Mouse (Mus musculus) limb, embryonic 13.5 days (tissue): ENCODE results near the gene Mtrex. TPM values are rescaled to one million over a fixed set of nuclear protein-coding genes. Genes with fewer than 3 reads are reported as not detected.
A peak's percentile ranks its signal among the peaks of the same experiment; 100 is the strongest.

Experiments used
- ATAC-seq: fragments of 200-750 bp; cut with Nextera tagmentation; 2 replicates; pipeline ENCODE4 v1.8.0; 2017; ENCODE audit warnings: low read depth, moderate number of reproducible peaks, moderate TSS enrichment; ENCODE audit not compliant: low FRiP score
- H3K27ac ChIP-seq: fragments of 300-500 bp; sonication (generic); 2 replicates; pipeline ENCODE4 v1.5.1; 2015; ENCODE audit warnings: inconsistent platforms, mild to moderate bottlenecking, moderate library complexity
- H3K27me3 ChIP-seq: fragments of 300-500 bp; sonication (generic); 2 replicates; pipeline ENCODE4 v1.6.1; 2015; ENCODE audit warnings: mild to moderate bottlenecking, inconsistent platforms
- H3K36me3 ChIP-seq: fragments of 300-500 bp; sonication (generic); 2 replicates; pipeline ENCODE4 v1.6.1; 2015; ENCODE audit warnings: inconsistent platforms, mild to moderate bottlenecking, moderate library complexity
- H3K4me1 ChIP-seq: fragments of 300-500 bp; sonication (generic); 2 replicates; pipeline ENCODE4 v1.6.1; 2015; ENCODE audit warnings: inconsistent platforms
- H3K4me2 ChIP-seq: fragments of 300-500 bp; sonication (generic); replicated peaks from 2 replicates; pipeline ENCODE4 v1.6.1; 2015; ENCODE audit warnings: inconsistent platforms, mild to moderate bottlenecking, moderate library complexity
- H3K4me3 ChIP-seq: fragments of 300-500 bp; sonication (generic); 2 replicates; pipeline ENCODE4 v1.5.1; 2015; ENCODE audit warnings: moderate library complexity, mild to moderate bottlenecking, inconsistent platforms
- H3K9ac ChIP-seq: fragments of 300-500 bp; sonication (generic); 2 replicates; pipeline ENCODE4 v1.6.1; 2015; ENCODE audit warnings: mild to moderate bottlenecking, inconsistent platforms
- H3K9me3 ChIP-seq: fragments of 300-500 bp; sonication (generic); 2 replicates; pipeline ENCODE4 v1.6.1; 2016; ENCODE audit warnings: inconsistent platforms
- WGBS: fragments of 180-500 bp; shearing (Covaris S2); methylation state at CpG from one replicate; pipeline ENCODE4 v1.1.7; 2015; 5-methylcytosine and 5-hydroxymethylcytosine counted together
- polyA plus RNA-seq: library from polyadenylated mRNA; unstranded; fragments of >200 nt; fragmentation: Nextera tagmentation; extraction: Ambion mirVana; gene quantifications from 2 replicates; pipeline ENCODE4 v1.2.1, GENCODE M21; 2015

The Mtrex gene
- polyA plus RNA-seq, 1 experiment from 2014 or later = 77.8 TPM

DNA sequence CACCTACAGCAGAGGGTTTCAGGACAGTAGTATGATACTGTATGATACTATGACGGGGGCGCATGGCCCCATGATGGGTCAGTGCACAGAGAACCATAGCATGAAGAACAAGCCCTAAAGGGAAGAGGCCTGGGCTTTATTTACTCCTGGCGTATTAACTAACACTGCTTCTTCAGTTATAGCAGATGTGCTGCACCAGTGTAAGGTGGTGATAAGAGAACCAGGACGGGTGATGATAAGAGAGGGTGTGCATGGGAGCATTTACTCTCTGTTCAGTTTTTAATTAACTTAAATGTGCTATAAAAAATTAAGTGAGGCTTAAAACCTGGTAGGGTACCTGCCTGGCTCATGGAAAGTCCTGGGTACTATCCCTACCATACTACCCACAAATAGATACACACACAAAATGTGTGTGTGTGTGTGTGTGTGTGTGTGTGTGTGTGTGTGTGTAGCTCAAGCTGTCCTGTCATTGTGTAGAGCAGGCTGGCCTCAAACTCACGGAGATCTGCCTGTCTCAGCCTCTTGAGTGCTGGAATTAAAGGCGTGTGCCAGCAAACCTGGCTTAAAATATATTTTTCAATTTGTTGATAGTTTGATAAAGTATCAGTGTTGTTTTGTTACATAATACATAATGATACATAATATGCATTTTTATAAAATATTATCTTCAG is 88.5 kb downstream of the Mtrex start:
- Histone ChIP-seq H3K36me3 (no peaks in the 10 kb centered on the region), H3K9ac (no peak overlapping the region), H3K4me3 (no peak overlapping the region), H3K27ac (no peak overlapping the region), H3K4me2 (no peak overlapping the region), H3K9me3 (no peaks in the 10 kb centered on the region), H3K27me3 (no peaks in the 10 kb centered on the region), H3K4me1 (peaks cover 24% of the 10 kb centered on the region)
- WGBS = 86% methylated on average over 6 of the region's 6 CpGs
- no peak for ATAC-seq

DNA sequence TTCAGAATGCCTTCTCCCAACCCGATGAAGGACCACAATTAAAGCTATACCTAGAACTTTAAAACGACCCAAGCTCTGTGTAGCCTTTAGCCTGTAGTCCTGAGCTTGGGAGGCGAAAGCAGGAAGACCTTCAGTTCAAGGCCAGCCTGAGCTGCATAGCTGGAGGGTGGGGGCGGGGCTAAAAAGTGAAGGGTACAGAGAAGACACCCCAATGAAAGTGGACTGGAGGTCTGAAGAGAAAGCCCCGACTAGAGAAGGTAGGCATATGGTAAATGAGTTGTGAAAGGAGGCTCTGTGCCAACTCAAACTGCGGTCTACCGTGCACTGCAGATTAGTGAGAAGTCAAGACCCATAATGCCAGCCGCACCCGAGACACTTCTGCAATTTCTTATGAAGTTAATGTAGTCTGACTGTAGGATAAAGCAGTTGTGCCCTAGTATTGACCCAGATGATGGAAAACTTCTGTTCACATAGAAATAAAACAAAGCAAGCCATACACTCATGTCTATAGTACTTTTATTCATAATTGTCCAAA is 89.5 kb downstream of the Mtrex start:
- 79% methylated on average over 9 of the region's 9 CpGs for WGBS
- H3K9me3 ChIP-seq = no peaks in the 10 kb centered on the region
- no peaks in the 10 kb centered on the region for H3K36me3 ChIP-seq
- ATAC-seq = no peak
- no peak overlapping the region for H3K4me2 ChIP-seq
- H3K9ac ChIP-seq = no peak overlapping the region
- no peak overlapping the region for H3K27ac ChIP-seq
- H3K4me3 ChIP-seq = no peak overlapping the region
- peaks cover 32% of the 10 kb centered on the region for H3K4me1 ChIP-seq
- H3K27me3 ChIP-seq = no peaks in the 10 kb centered on the region

DNA sequence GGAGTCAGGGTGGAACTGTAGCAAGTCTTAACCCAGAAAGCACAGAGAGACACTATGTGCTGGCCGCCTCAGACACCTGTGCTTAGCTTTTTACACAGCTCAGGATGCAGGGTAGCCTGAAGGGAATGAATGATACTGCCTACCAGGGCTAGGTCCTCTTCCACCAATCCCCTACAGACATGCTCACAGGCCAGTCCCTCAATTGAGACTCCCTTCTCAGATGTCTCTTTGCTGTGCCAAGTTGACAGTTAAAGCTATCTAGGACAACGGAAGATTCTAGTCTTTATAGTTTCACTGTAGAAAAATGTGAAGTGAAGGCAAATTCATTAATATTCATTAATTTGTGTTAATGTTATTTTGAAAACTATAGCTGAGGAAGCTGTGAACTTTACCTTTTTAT is 90.2 kb downstream of the Mtrex start:
- no peak overlapping the region for H3K27ac ChIP-seq
- H3K36me3 ChIP-seq = no peaks in the 10 kb centered on the region
- no peak for ATAC-seq
- H3K4me1 ChIP-seq = peaks cover 32% of the 10 kb centered on the region
- no peak overlapping the region for H3K4me2 ChIP-seq
- 83% methylated on average over 2 of the region's 2 CpGs for WGBS
- H3K9ac ChIP-seq = no peak overlapping the region
- no peaks in the 10 kb centered on the region for H3K27me3 ChIP-seq
- H3K9me3 ChIP-seq = no peaks in the 10 kb centered on the region
- H3K4me3 ChIP-seq = no peak overlapping the region

DNA sequence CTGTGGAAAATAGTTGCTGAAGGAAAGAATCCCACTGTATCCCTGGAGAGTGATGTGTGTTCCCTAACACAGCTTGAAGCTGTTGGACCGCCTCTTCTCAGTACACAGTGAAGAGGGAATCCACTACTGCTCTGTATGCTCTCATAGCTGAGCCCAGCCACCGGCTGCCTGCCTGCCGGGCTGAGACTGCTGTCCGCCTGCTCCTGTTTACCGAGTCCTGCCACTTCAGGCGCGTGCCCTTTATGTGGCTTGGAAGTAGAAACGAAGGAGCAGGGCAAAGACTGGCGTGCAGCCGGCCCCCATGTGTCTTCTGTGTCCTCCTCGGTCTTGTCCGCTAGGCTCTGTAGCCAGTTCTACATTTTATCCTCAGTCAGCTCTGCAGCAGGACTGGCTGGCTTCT is 92.1 kb downstream of the Mtrex start:
- H3K4me1 ChIP-seq = peaks cover 19% of the 10 kb centered on the region
- H3K9me3 ChIP-seq = no peaks in the 10 kb centered on the region
- H3K36me3 ChIP-seq = no peaks in the 10 kb centered on the region
- H3K9ac ChIP-seq = no peak overlapping the region
- ATAC-seq = 0 out of 2 replicates have a peak, but pooled peaks have one; percentile 59
- no peak overlapping the region for H3K27ac ChIP-seq
- 41% methylated on average over 12 of the region's 12 CpGs for WGBS
- no peak overlapping the region for H3K4me3 ChIP-seq
- H3K4me2 ChIP-seq = 0 out of 2 replicates have a peak overlapping the region, but pooled peaks have one; percentile 19
- no peaks in the 10 kb centered on the region for H3K27me3 ChIP-seq

DNA sequence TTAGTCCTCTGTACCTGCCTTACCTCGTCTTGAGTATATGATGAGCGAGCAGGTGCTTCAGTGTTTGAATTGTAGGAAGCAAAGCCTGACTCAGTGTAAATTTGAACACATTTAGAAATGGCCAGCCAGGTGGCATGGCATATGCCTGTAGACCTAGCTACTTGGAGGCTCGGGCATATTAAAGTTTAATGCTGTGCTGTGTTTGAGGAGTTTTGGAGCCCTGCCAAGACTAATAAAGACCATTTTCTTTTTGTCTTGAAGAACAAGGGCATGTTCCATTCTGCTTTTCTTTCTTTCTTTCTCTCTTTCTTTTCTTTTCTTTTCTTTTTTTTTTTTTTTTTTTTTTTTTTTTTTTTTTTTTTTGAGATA is 93.3 kb downstream of the Mtrex start:
- no peak overlapping the region for H3K27ac ChIP-seq
- no peak overlapping the region for H3K4me2 ChIP-seq
- H3K36me3 ChIP-seq = no peaks in the 10 kb centered on the region
- H3K4me3 ChIP-seq = no peak overlapping the region
- WGBS = 46% methylated on average over 3 of the region's 3 CpGs
- no peak for ATAC-seq
- H3K9ac ChIP-seq = no peak overlapping the region
- peaks cover 19% of the 10 kb centered on the region for H3K4me1 ChIP-seq
- H3K9me3 ChIP-seq = no peaks in the 10 kb centered on the region
- no peaks in the 10 kb centered on the region for H3K27me3 ChIP-seq

DNA sequence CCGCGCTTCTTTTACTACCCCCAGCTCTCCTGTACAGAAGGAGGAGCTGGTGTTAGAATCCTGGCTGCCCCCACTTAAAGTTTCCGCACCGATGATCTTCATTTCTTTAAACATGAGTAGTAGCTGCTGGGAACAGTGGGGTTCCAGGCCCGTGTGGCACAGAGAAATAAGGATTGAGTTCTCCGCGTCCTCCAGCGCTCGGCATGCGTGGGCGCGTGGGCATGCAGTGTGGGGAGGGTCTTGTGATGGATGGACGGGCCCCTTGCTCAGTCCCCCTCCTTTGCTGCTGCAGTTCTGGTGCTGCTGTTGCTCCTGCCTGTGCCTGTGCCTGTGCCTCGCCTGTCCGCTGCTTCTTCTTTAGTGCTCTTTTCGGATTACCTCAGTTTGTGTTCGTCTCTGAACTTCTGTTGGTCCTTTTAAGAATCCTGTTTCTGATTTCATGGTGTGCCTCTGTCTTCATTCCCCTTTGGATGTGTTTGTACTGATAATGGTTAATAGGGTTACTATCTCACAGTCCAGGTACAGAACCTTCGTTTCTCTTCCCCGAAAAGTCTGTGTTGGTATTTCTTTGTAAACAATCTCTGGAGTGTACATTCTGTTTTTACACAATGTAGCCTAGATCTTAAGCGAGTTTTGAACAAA is 93.8 kb downstream of the Mtrex start:
- Histone ChIP-seq H3K4me1 (peaks cover 19% of the 10 kb centered on the region), H3K4me3 (no peak overlapping the region), H3K36me3 (no peaks in the 10 kb centered on the region), H3K4me2 (no peak overlapping the region), H3K27me3 (no peaks in the 10 kb centered on the region), H3K9me3 (no peaks in the 10 kb centered on the region), H3K9ac (0 out of 2 replicates have a peak overlapping the region, but pooled peaks have one; percentile 13), H3K27ac (no peak overlapping the region)
- ATAC-seq = no peak
- 70% methylated on average over 20 of the region's 20 CpGs for WGBS

DNA sequence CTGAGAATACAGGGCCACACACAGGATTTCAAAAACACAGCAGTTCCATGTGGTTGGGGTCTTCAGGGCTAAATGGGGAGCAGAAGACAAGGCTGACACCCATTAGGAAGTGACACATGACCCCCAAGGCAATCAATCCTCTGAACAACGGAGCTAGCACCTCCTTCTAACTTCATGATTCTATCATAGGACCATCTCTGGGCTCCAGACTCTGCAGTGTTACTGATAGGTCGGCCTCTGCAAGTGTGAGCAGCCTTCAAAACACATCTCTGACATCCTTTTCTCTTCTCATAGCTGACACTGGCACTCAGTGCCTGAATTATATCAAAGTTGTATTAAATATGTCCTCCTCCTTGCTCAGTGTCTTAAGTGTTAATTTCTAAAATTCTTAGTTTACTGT is 94.6 kb downstream of the Mtrex start:
- Histone ChIP-seq H3K4me3 (no peak overlapping the region), H3K9me3 (no peaks in the 10 kb centered on the region), H3K9ac (no peak overlapping the region), H3K4me1 (peaks cover 19% of the 10 kb centered on the region), H3K27ac (no peak overlapping the region), H3K4me2 (no peak overlapping the region), H3K27me3 (no peaks in the 10 kb centered on the region), H3K36me3 (no peaks in the 10 kb centered on the region)
- ATAC-seq = no peak
- 38% methylated on average over 2 of the region's 2 CpGs for WGBS

DNA sequence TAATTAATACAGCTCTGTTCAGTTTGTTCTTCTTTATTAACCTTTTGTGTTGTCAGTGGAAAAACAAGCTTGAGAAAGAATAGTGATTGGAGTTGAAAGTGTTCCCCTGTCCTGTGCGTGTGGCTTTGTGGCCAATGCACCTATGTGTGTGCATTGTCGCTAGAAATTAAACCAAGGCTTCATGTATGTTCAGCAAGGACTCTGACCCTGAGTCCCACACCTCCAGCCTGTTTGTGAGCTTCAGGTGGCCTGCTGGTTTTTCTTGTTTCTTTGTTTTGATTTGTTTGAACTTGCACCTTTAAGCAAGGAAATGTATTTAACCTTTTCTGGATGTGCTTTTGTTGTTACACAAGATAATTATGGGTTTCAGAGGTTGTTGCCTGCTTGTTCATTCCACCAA is 97.6 kb downstream of the Mtrex start:
- H3K36me3 ChIP-seq = no peaks in the 10 kb centered on the region
- H3K27me3 ChIP-seq = no peaks in the 10 kb centered on the region
- H3K9ac ChIP-seq = no peak overlapping the region
- WGBS = 85% methylated on average over 2 of the region's 2 CpGs
- H3K4me1 ChIP-seq = peaks cover 11% of the 10 kb centered on the region
- H3K9me3 ChIP-seq = no peaks in the 10 kb centered on the region
- H3K4me3 ChIP-seq = no peak overlapping the region
- no peak overlapping the region for H3K27ac ChIP-seq
- H3K4me2 ChIP-seq = no peak overlapping the region
- no peak for ATAC-seq

DNA sequence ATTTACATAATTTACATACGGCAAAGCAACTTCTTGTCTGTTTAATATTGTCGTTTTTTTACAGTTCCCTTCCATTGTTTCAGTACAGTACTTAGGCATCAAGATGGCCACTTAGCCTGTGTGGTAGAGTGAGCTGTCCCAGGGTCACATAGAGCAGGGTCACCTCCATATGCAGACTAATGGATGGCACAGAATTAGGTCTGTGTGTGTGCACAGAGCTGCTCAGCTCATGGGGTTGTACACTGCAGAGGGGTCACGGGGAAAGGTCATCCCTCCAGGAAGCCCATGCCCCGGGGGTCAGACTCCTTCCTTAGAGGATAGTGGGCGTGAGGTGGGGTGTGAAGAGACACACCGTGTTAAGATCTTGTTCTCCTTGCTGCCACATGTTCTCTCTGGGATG is 101.7 kb downstream of the Mtrex start:
- Histone ChIP-seq H3K9ac (no peak overlapping the region), H3K4me1 (no peaks in the 10 kb centered on the region), H3K4me3 (no peak overlapping the region), H3K27ac (no peak overlapping the region), H3K4me2 (no peak overlapping the region), H3K36me3 (no peaks in the 10 kb centered on the region), H3K9me3 (no peaks in the 10 kb centered on the region), H3K27me3 (no peaks in the 10 kb centered on the region)
- ATAC-seq = no peak; the same call in 1 of the 2 replicates
- WGBS = 45% methylated on average over 6 of the region's 6 CpGs

DNA sequence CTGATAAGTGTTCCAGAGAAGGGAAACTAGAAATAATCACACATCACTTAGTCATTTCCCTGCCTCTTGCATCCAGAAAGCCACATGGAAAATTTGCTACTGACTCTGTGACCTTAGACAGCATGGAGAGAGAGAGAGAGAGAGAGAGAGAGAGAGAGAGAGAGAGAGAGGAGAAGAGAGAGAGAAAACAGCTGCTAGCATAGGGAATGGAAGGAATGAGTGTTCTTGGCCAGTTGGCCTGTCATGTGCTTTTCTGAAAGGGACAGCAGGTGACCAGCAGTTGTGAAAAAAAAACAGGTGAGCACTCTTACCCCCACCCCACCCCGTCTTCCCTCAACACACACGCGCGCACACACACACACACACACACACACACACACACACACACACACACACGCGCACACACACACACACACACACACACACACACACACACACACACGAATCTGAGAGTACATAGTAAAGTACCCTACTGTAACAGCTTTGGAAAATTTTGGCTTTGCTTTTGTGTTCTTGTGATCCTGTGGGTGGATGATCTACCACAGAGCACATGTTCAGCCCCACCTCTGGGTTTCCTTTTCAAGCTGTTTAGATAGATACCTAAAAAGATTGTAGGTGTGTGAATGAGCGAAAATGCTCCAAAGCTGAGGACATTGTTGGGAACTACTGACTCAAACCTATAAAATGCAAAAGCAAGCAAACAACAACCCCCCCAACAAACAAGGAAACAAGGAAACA is 103.1 kb downstream of the Mtrex start:
- Histone ChIP-seq H3K36me3 (no peaks in the 10 kb centered on the region), H3K4me1 (no peaks in the 10 kb centered on the region), H3K27me3 (no peaks in the 10 kb centered on the region), H3K4me2 (no peak overlapping the region), H3K9ac (no peak overlapping the region), H3K9me3 (no peaks in the 10 kb centered on the region), H3K27ac (no peak overlapping the region), H3K4me3 (no peak overlapping the region)
- no peak for ATAC-seq
- 79% methylated on average over 4 of the region's 8 CpGs for WGBS

DNA sequence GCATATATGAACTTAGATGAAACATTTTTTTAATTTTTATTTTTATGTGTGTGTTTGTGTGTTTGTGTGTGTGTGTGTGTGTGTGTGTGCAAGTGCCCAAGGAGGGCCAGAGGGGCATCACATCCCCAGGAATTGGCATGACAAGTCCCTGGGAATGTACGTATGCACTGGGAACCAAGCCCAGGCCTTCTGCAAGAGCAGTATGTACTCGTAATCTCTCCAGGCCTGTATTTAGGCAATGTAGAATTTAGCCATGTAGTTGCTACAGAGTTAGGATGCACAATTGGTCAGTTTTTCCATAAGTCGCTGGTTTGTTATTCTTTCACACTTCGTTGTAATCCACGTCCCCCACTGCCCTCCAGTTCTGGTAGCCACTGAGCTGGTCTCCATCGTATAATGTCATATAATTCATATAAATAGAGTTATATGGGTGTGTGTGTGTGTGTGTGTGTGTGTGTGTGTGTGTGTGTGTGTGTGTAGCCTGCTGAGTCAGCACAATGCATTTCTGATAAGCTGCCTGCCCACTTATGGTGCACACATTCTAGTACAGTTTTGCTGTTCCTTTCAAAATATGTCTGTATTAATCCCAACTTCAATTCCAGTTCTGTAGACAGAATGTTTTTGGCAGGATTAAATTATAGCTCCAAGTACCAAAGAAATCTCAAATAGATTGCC is 103.8 kb downstream of the Mtrex start:
- no peak for ATAC-seq
- H3K27me3 ChIP-seq = no peaks in the 10 kb centered on the region
- no peaks in the 10 kb centered on the region for H3K36me3 ChIP-seq
- no peaks in the 10 kb centered on the region for H3K9me3 ChIP-seq
- 82% methylated on average over 6 of the region's 6 CpGs for WGBS
- no peaks in the 10 kb centered on the region for H3K4me1 ChIP-seq
- no peak overlapping the region for H3K27ac ChIP-seq
- no peak overlapping the region for H3K9ac ChIP-seq
- no peak overlapping the region for H3K4me3 ChIP-seq
- H3K4me2 ChIP-seq = no peak overlapping the region

DNA sequence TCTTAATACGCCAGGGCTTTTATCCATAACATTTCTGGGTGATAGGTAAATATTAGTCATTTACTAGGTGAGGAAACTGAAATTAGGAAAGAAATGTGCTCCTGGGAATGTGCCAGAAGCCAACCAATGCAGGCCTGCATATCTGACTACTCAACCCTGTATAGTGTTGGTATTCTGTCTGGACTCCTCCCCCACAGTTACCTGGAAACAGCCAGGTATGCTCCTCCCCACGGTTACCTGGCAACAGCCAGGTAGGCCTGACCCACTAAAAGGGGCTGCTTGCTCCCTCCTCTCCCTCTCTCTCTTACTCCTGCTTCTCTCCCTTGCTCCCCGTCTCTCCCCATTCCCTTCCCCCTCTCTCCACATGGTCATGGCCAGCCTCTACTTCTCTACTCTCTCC is 104.8 kb downstream of the Mtrex start:
- no peak for ATAC-seq
- no peaks in the 10 kb centered on the region for H3K9me3 ChIP-seq
- H3K27me3 ChIP-seq = no peaks in the 10 kb centered on the region
- H3K27ac ChIP-seq = no peak overlapping the region
- no peak overlapping the region for H3K4me2 ChIP-seq
- H3K4me3 ChIP-seq = no peak overlapping the region
- H3K4me1 ChIP-seq = no peaks in the 10 kb centered on the region
- 78% methylated on average over 3 of the region's 3 CpGs for WGBS
- no peak overlapping the region for H3K9ac ChIP-seq
- no peaks in the 10 kb centered on the region for H3K36me3 ChIP-seq
